Mouse (Mus musculus) heart, embryonic 10.5 days (tissue): ENCODE results near the gene Tead1. TPM values are rescaled to one million over a fixed set of nuclear protein-coding genes. Genes with fewer than 3 reads are reported as not detected.
A peak's percentile ranks its signal among the peaks of the same experiment; 100 is the strongest.

ENCODE experiments used
- DNase-seq: peaks from one replicate; pipeline ENCODE4 v3.0.0-alpha.2; 2017; ENCODE audit warnings: low spot score
- H3K27ac ChIP-seq: fragments of 300-500 bp; sonication (generic); 2 replicates; pipeline ENCODE4 v1.5.1; 2016; ENCODE audit warnings: mild to moderate bottlenecking
- H3K27me3 ChIP-seq: fragments of 300-500 bp; sonication (generic); 2 replicates; pipeline ENCODE4 v1.6.1; 2016; ENCODE audit warnings: mild to moderate bottlenecking; ENCODE audit not compliant: poor library complexity, insufficient read depth, severe bottlenecking
- H3K36me3 ChIP-seq: fragments of 300-500 bp; sonication (generic); 2 replicates; pipeline ENCODE4 v1.6.1; 2016; ENCODE audit warnings: mild to moderate bottlenecking, moderate library complexity
- H3K4me1 ChIP-seq: fragments of 300-500 bp; sonication (generic); 2 replicates; pipeline ENCODE4 v1.6.1; 2016; ENCODE audit warnings: mild to moderate bottlenecking
- H3K4me3 ChIP-seq: fragments of 300-500 bp; sonication (generic); 2 replicates; pipeline ENCODE4 v1.5.1; 2016; ENCODE audit warnings: mild to moderate bottlenecking, moderate library complexity
- H3K9me3 ChIP-seq: fragments of 300-500 bp; sonication (generic); 2 replicates; pipeline ENCODE4 v1.6.1; 2016; ENCODE audit warnings: mild to moderate bottlenecking, moderate library complexity
- WGBS: fragments of 180-500 bp; shearing (Covaris S2); methylation state at CpG from one replicate; pipeline ENCODE4 v1.1.7; 2016; 5-methylcytosine and 5-hydroxymethylcytosine counted together
- polyA plus RNA-seq: library from polyadenylated mRNA; unstranded; fragments of >200 nt; fragmentation: Nextera tagmentation; extraction: Ambion mirVana; gene quantifications from 2 replicates; pipeline ENCODE4 v1.2.1, GENCODE M21; 2016

Tead1 gene
- polyA plus RNA-seq, 1 experiment from 2014 or later: 19.7 TPM

- DNase-seq: no peak
- WGBS: 75% methylated on average over 5 of the region's 5 CpGs
- Histone ChIP-seq H3K27me3 (no peaks in the 10 kb centered on the region), H3K36me3 (no peaks in the 10 kb centered on the region), H3K4me3 (no peak overlapping the region), H3K27ac (no peak overlapping the region), H3K4me1 (peaks cover 44% of the 10 kb centered on the region), H3K9me3 (no peaks in the 10 kb centered on the region)
Measured at GRCm38 (mm10) chr7:112816016-112816415, 136.9 kb downstream of the Tead1 start.

- Histone ChIP-seq H3K27ac (0 out of 2 replicates have a peak overlapping the region, but pooled peaks have one; percentile 36), H3K4me1 (peaks cover 72% of the 10 kb centered on the region), H3K9me3 (no peaks in the 10 kb centered on the region), H3K4me3 (no peak overlapping the region), H3K27me3 (no peaks in the 10 kb centered on the region), H3K36me3 (no peaks in the 10 kb centered on the region)
- DNase-seq: no peak
- 76% methylated on average over 4 of the region's 4 CpGs for WGBS
Measured at GRCm38 (mm10) chr7:112819833-112820232, 140.7 kb downstream of the Tead1 start.

- Histone ChIP-seq H3K27me3 (no peaks in the 10 kb centered on the region), H3K4me3 (0 out of 2 replicates have a peak overlapping the region, but pooled peaks have one; percentile 29), H3K27ac (peak overlapping the region; percentile 79), H3K9me3 (no peaks in the 10 kb centered on the region), H3K4me1 (peaks cover 88% of the 10 kb centered on the region), H3K36me3 (no peaks in the 10 kb centered on the region)
- no peak for DNase-seq
- 23% methylated on average over 5 of the region's 5 CpGs for WGBS
Measured at GRCm38 (mm10) chr7:112822879-112823278, 143.8 kb downstream of the Tead1 start.

DNA sequence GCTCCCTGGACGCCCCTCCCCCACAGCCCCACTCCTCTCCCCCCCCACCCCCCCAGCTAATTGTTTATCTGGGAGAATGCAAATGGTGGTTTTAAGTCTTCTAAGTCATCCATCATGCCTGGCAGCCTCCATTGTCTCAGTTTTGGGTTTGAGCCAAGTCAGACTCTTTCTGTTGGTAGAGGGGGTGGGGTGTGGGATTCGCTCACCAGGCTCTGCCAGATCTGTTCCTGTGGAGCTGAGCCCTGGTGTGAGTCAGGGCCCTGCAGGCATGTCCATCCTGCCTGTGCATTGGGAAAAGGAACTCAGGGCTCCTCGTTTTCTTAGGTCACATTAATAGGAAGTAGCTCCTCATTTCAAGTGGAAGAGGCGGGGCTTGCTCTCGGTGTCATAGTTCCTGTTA, 144.5 kb downstream of the Tead1 start:
- WGBS: 3% methylated on average over 5 of the region's 5 CpGs
- peak; percentile 91 for DNase-seq
- no peaks in the 10 kb centered on the region for H3K9me3 ChIP-seq
- no peaks in the 10 kb centered on the region for H3K36me3 ChIP-seq
- peak overlapping the region; percentile 29; the same call in 1 of the 2 replicates for H3K4me3 ChIP-seq
- H3K4me1 ChIP-seq: peaks cover 94% of the 10 kb centered on the region
- peak overlapping the region; percentile 79 for H3K27ac ChIP-seq
- H3K27me3 ChIP-seq: no peaks in the 10 kb centered on the region

DNA sequence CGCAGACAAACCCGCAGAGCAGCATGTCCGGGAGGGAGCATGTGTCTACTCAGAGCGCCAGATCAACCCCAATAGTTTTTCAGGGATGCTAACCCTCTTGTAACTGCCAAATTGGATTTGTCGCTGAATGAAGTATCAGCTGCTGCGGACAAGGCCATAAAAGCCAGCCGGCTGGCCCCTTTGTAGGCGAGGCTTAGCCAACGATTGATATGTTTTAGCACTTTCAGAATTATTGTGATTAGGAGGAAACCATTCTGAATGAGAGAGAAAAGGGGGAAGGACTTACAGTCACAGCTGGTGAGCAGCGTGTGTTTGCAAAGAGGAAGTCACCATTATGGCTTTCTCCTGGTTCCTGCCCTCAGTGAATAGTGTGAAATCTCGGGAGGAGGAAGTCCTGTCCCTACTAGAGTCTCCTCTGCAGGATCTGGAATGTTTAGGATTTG, 146.2 kb downstream of the Tead1 start:
- 22% methylated on average over 11 of the region's 11 CpGs for WGBS
- Histone ChIP-seq H3K4me3 (peak overlapping the region; percentile 25; the same call in 1 of the 2 replicates), H3K36me3 (no peaks in the 10 kb centered on the region), H3K9me3 (no peaks in the 10 kb centered on the region), H3K27ac (peak overlapping the region; percentile 80), H3K27me3 (no peaks in the 10 kb centered on the region), H3K4me1 (peaks cover 81% of the 10 kb centered on the region)
- no peak for DNase-seq

DNA sequence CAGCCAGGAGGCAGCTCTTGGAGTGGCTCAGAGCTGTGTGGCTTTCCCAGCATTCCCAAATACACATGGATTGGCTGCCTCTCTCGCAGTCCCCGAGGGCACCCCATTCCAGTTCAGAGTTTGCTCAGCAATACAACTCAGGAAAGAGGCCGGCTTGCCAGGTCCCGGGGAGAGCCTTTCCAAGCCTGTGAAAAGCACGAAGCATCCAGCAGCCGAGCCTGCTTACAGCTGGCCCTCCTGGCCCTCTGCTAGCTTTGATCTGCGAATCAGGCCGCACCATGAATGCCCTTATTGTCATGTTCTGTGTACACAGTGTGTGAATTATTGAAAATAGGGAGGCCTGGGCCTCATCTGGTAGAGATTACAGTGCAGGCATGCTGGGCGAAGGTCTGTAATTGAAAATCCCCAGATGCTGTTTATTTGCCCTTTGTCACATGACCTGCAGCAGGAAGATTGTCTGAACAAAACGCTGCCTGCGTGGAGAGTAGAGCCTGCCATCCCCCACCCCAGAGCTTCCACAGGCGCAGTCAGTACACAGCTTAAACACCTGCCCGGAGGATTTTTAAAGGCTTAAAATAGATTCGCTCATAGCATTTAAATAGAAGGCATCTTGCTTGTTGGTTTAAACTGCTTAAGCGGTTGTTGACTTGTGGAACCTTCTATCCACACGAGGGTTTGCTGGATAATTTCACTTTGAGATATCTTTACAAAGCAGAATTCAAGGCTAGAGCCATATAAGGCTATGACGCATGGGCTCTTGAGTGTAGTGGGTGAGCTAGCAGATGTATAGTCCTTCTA, 147.2 kb downstream of the Tead1 start:
- peak overlapping the region; percentile 25 for H3K4me3 ChIP-seq

DNA sequence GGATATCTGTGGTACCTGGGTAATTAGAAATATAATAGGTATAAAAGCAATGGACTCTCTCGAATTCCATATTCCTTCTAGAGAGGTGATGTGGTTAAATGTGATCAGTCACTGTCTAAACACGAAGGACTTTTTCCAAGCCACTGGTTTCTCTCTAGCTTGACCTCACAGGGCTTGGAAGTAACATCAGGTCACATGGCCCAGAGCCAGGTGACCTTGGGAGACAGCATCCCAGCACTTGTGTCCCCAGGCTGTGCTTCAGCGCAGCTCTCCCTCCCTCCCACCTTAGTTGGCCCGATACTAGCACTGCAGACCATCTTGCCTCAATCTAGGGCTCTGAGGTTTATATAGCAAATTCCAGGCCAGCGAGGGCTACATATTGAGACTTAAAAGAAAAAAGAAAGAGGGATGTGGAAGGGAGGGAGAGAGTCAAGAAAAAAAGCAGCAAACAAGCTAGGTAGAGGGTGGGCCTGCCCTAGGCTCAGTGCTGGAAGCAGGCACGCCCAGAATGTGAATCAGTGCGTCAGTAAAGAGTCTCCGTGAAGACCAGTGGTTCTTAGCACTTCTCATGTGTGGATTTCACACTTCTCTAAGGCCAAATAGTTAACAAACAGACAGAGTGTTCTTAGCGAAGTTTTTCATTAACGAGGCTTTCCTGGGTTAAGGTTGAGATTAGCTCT, 149.0 kb downstream of the Tead1 start:
- DNase-seq: no peak
- H3K4me1 ChIP-seq: peaks cover 82% of the 10 kb centered on the region
- 47% methylated on average over 10 of the region's 10 CpGs for WGBS
- no peak overlapping the region for H3K4me3 ChIP-seq
- H3K27ac ChIP-seq: peak overlapping the region; percentile 75
- no peaks in the 10 kb centered on the region for H3K36me3 ChIP-seq
- H3K9me3 ChIP-seq: no peaks in the 10 kb centered on the region
- H3K27me3 ChIP-seq: no peaks in the 10 kb centered on the region

More for the DNA sequence above, 147.2 kb downstream of the Tead1 start:
- peak overlapping the region; percentile 80 for H3K27ac ChIP-seq
- H3K4me1 ChIP-seq: peaks cover 81% of the 10 kb centered on the region
- H3K36me3 ChIP-seq: no peaks in the 10 kb centered on the region
- 13% methylated on average over 17 of the region's 17 CpGs for WGBS
- H3K27me3 ChIP-seq: no peaks in the 10 kb centered on the region
- no peaks in the 10 kb centered on the region for H3K9me3 ChIP-seq
- peak; percentile 84 for DNase-seq

GRCm38 (mm10) chr7:112828696-112829022, 149.5 kb downstream of the Tead1 start:
- Histone ChIP-seq H3K36me3 (no peaks in the 10 kb centered on the region), H3K27ac (0 out of 2 replicates have a peak overlapping the region, but pooled peaks have one; percentile 75), H3K9me3 (no peaks in the 10 kb centered on the region), H3K27me3 (no peaks in the 10 kb centered on the region), H3K4me1 (peaks cover 79% of the 10 kb centered on the region), H3K4me3 (no peak overlapping the region)
- DNase-seq: no peak

GRCm38 (mm10) chr7:112830946-112831345, 151.8 kb downstream of the Tead1 start:
- Histone ChIP-seq H3K27ac (no peak overlapping the region), H3K9me3 (no peaks in the 10 kb centered on the region), H3K36me3 (0 out of 2 replicates have a peak, but pooled peaks cover under 1% of the 10 kb centered on the region), H3K4me1 (peaks cover 68% of the 10 kb centered on the region), H3K27me3 (no peaks in the 10 kb centered on the region), H3K4me3 (no peak overlapping the region)
- WGBS: 69% methylated on average over 4 of the region's 4 CpGs
- DNase-seq: no peak

DNA sequence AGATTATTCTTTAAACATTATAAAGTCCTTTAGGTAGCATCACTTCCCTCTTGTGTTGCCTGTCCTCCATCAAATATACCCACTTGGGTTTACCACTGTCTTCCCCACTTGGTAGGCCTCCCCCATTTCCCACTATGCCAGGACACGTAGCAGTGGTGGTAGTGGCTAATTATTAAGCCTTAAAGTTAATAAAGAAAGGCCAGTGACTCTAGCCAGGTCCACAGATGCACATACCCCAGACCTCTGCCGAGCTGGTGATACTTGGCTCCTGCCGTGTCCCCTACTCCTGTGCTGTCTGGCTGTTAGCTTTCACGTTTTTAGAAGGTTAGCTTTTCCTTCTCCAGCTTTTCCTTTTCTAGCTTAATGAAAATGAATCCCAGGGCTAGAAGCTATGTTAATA, 152.3 kb downstream of the Tead1 start:
- H3K27me3 ChIP-seq: no peaks in the 10 kb centered on the region
- H3K9me3 ChIP-seq: no peaks in the 10 kb centered on the region
- no peak for DNase-seq
- 78% methylated on average over 4 of the region's 4 CpGs for WGBS
- H3K36me3 ChIP-seq: 0 out of 2 replicates have a peak, but pooled peaks cover 4% of the 10 kb centered on the region
- peaks cover 64% of the 10 kb centered on the region for H3K4me1 ChIP-seq
- peak overlapping the region; percentile 60; the same call in 1 of the 2 replicates for H3K27ac ChIP-seq
- no peak overlapping the region for H3K4me3 ChIP-seq

DNA sequence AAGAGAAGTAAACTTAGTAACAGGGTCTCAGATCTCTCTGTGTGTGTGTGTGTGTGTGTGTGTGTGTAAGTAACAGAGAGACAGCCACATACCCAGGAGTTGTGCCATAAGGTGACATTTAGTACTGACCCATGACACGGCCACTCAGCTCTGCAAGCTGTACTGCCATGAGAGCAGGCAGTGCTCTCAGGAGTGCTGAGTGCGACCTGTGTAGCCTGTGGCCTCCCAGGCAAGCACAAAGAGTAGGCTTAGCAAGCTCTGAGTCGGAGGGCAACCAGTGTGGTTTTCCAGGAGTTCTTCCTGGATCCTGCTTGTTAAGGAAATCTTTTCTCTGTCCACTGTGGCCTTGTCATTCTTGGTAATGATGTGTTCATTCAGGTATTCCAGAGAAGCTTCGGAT, 154.0 kb downstream of the Tead1 start:
- H3K9me3 ChIP-seq: no peaks in the 10 kb centered on the region; the same call in 1 of the 2 replicates
- H3K4me3 ChIP-seq: no peak overlapping the region
- H3K27ac ChIP-seq: peak overlapping the region; percentile 53; the same call in 1 of the 2 replicates
- no peak for DNase-seq
- H3K4me1 ChIP-seq: peaks cover 47% of the 10 kb centered on the region
- WGBS: 64% methylated on average over 4 of the region's 4 CpGs
- peaks cover 12% of the 10 kb centered on the region for H3K36me3 ChIP-seq
- no peaks in the 10 kb centered on the region for H3K27me3 ChIP-seq

GRCm38 (mm10) chr7:112836076-112836475, 157.0 kb downstream of the Tead1 start:
- Histone ChIP-seq H3K27ac (no peak overlapping the region), H3K27me3 (no peaks in the 10 kb centered on the region), H3K4me3 (no peak overlapping the region), H3K4me1 (peaks cover 43% of the 10 kb centered on the region), H3K36me3 (peaks cover 21% of the 10 kb centered on the region), H3K9me3 (no peaks in the 10 kb centered on the region; the same call in 1 of the 2 replicates)
- DNase-seq: no peak
- 89% methylated on average over 9 of the region's 9 CpGs for WGBS

DNA sequence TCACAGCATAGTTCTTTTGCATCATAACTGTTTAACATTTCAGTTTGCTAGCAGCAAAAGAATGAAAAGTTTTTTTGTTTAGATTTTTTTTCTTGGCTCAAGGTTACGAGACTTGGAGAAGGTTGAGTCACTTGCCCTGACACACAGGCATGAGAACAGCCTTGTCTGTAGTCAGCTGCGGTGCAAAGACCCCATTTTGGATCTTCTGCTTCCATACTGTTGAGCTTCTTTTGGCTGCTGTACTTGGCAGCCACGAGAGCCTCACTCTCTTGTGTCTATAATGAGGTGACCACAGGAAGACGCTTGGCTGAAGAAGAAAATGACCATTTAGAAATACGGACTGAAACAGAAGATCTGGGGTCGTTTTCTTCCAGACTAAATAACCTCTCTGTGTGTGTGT, 159.0 kb downstream of the Tead1 start:
- H3K36me3 ChIP-seq: peaks cover 24% of the 10 kb centered on the region
- H3K4me3 ChIP-seq: no peak overlapping the region
- H3K27ac ChIP-seq: no peak overlapping the region
- no peaks in the 10 kb centered on the region for H3K27me3 ChIP-seq
- no peaks in the 10 kb centered on the region; the same call in 1 of the 2 replicates for H3K9me3 ChIP-seq
- 87% methylated on average over 6 of the region's 6 CpGs for WGBS
- H3K4me1 ChIP-seq: peaks cover 28% of the 10 kb centered on the region
- DNase-seq: no peak
